Mouse (Mus musculus): ENCODE data around the gene Gdf2. TPM values are rescaled to one million over a fixed set of nuclear protein-coding genes. Genes with fewer than 3 reads are reported as not detected.

Gdf2 gene
- polyA plus RNA-seq, 1 experiment from 2014 or later, result not detected

DNA sequence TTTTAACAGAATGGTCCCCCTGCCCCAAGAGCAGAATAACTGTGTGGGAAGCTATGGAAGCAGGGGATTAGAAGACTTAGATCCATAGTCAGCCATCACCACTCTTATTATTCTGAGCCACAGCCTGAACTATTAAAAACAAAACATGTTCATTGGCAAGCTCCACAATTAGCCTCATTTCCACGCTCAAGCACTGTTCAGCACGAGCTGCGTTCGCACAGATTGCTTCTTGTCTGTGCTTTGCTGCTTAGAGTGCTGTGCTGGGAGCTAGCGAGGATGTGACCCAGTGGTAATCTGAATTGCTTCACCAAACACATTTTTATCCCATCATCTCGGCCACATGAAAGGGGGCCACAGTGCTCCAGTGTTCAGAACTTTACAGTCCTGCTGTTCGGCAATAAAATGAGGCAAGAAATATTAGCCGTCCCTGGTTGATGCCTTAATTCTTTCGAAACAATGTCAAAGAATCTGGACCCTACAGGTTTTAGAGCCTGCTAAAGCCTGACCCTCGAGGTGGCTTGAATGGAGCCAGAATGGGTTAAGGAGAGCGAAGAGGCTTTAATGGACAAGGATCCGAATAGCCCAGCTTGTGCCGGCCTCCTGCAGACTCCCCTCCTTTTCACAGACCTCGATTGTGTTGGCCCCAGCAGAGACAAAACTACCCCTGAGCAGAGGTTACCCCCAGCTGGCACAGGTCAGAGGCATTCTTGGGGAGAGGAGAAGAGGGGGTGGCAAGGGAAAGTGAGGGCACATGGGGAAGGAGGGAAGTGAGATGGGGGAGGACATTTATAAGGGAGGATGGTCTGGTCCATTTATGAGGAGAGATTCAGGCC is 19.9 kb upstream of the Gdf2 start:
- Histone ChIP-seq H3K36me3 (ENCODE audit: control insufficient read depth, insufficient read depth, low read length) (no peaks in the 10 kb centered on the region), H3K9me3 (ENCODE audit: control insufficient read depth, low read length) (no peaks in the 10 kb centered on the region), H3K9ac (replicated peaks; ENCODE audit: low read length) (no peak overlapping the region), H3K4me1 (ENCODE audit: control insufficient read depth, insufficient read depth, low read length) (peaks cover 10% of the 10 kb centered on the region), H3K27ac (replicated peaks; ENCODE audit: low read depth, low read length) (no peak overlapping the region), H3K4me2 (ENCODE audit: low read length) (no peak overlapping the region), H3K4me3 (replicated peaks; ENCODE audit: low read depth, low read length) (no peak overlapping the region), H3K27me3 (ENCODE audit: control insufficient read depth, insufficient read depth, low read length) (peaks cover 35% of the 10 kb centered on the region)
- WGBS, result 10% methylated on average over 14 of the region's 14 CpGs
- ATAC-seq (ENCODE audit: low FRiP score, low TSS enrichment) (no peak), DNase-seq (peak; percentile 58)

DNA sequence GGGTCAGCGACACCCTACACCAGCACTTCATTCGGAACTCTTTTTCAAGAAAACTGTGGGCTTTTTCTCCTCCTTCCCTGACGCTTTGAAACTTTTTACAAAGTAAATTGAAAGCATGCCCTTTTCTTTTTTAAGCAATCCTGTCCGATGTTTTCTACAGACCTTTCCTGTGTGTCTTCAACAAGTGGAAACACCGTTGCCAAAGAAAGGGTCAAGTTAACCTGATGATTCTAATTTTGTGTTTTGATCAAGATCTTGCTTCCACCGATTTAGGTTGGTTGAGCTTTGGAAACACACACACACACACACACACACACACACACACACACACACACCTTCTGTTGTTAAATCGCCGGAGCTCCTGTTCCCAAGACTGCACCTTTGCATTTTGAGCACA is 18.1 kb upstream of the Gdf2 start:
- H3K4me2 ChIP-seq (ENCODE audit: low read length), result peak overlapping the region; percentile 98
- no peaks in the 10 kb centered on the region for H3K9me3 ChIP-seq (ENCODE audit: control insufficient read depth, low read length)
- peaks cover 10% of the 10 kb centered on the region for H3K4me1 ChIP-seq (ENCODE audit: control insufficient read depth, insufficient read depth, low read length)
- H3K27me3 ChIP-seq (ENCODE audit: control insufficient read depth, insufficient read depth, low read length), result peaks cover 35% of the 10 kb centered on the region
- no peaks in the 10 kb centered on the region for H3K36me3 ChIP-seq (ENCODE audit: control insufficient read depth, insufficient read depth, low read length)
- peak overlapping the region; percentile 57 for H3K4me3 ChIP-seq (replicated peaks; ENCODE audit: low read depth, low read length)
- 12% methylated on average over 8 of the region's 8 CpGs for WGBS
- peak overlapping the region; percentile 49; the same call in 1 of the 2 replicates for H3K9ac ChIP-seq (replicated peaks; ENCODE audit: low read length)
- no peak overlapping the region for H3K27ac ChIP-seq (replicated peaks; ENCODE audit: low read depth, low read length)
- DNase-seq, result no peak
- no peak for ATAC-seq (ENCODE audit: low FRiP score, low TSS enrichment)

DNA sequence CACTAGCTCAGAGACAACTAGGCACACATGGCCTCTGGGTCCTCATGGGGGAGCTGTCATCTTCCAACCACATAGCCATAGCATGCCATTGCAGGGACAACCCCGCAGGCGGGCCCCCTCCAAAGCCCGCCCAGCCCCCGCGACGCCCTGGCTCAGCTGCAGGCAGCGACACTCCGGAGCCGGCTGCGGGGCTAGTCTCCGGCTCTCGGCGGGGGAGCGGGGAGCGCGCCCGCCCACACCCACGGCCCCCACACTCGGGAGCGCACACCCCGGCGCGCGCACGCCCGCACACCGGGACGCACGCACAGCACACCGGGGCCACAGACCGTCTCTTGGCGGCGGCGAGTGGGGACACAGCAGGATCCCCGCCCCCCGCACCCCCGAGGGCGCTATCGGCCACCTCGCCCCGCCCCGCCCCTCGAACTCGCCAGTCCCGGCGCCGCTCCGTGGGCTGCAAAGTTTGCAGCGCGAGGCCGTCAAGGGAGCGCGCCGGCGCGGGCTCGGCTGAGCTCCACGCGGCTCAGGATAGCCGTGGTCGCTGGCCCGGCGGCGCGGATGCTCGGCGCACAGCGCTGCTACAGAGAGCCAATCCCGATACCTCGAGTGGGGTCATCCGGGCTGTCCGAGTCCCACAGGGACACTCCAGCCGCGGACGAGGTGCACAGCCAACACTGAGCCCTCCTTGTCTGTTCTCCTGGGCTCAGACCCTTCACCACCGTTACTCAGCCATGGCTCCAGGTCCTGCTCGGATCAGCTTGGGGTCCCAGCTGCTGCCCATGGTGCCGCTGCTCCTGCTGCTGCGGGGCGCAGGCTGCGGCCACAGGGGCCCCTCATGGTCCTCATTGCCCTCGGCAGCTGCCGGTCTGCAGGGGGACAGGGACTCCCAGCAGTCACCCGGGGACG is 17.4 kb upstream of the Gdf2 start, which contains the start of gene Gdf10:
Gene Gdf10, plus strand, starts transcription at position 420 of the 903 bp plus-strand sequence.
- Histone ChIP-seq H3K27me3 (ENCODE audit: control insufficient read depth, insufficient read depth, low read length) (peaks cover 32% of the 10 kb centered on the region), H3K36me3 (ENCODE audit: control insufficient read depth, insufficient read depth, low read length) (no peaks in the 10 kb centered on the region), H3K9me3 (ENCODE audit: control insufficient read depth, low read length) (no peaks in the 10 kb centered on the region), H3K4me2 (ENCODE audit: low read length) (peak within 1 kb of the TSS; percentile 98), H3K4me3 (replicated peaks; ENCODE audit: low read depth, low read length) (peak within 1 kb of the TSS; percentile 57), H3K9ac (replicated peaks; ENCODE audit: low read length) (peak within 1 kb of the TSS; percentile 49), H3K4me1 (ENCODE audit: control insufficient read depth, insufficient read depth, low read length) (peaks cover 10% of the 10 kb centered on the region), H3K27ac (replicated peaks; ENCODE audit: low read depth, low read length) (no peak within 1 kb of the TSS)
- DNase-seq, result peak; percentile 76
- WGBS, result under 1% methylated on average over 83 of the region's 85 CpGs
- peak; percentile 66 for ATAC-seq (ENCODE audit: low FRiP score, low TSS enrichment)

DNA sequence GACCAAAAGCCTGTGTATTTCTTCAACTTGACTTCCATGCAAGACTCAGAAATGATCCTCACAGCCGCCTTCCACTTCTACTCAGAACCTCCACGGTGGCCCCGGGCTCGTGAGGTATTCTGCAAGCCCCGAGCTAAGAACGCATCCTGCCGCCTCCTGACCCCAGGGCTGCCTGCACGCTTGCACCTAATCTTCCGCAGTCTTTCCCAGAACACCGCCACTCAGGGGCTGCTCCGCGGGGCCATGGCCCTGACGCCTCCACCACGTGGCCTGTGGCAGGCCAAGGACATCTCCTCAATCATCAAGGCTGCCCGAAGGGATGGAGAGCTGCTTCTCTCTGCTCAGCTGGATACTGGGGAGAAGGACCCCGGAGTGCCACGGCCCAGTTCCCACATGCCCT is 9.0 kb upstream of the Gdf2 start:
- no peaks in the 10 kb centered on the region for H3K4me1 ChIP-seq (ENCODE audit: control insufficient read depth, insufficient read depth, low read length)
- DNase-seq, result no peak
- whole genome bisulfite sequencing, result 69% methylated on average over 17 of the region's 17 CpGs
- no peak for ATAC-seq (ENCODE audit: low FRiP score, low TSS enrichment)
- H3K4me2 ChIP-seq (ENCODE audit: low read length), result no peak overlapping the region
- no peak overlapping the region for H3K4me3 ChIP-seq (replicated peaks; ENCODE audit: low read depth, low read length)
- no peaks in the 10 kb centered on the region for H3K36me3 ChIP-seq (ENCODE audit: control insufficient read depth, insufficient read depth, low read length)
- no peak overlapping the region for H3K9ac ChIP-seq (replicated peaks; ENCODE audit: low read length)
- no peaks in the 10 kb centered on the region for H3K9me3 ChIP-seq (ENCODE audit: control insufficient read depth, low read length)
- H3K27me3 ChIP-seq (ENCODE audit: control insufficient read depth, insufficient read depth, low read length), result no peaks in the 10 kb centered on the region
- no peak overlapping the region for H3K27ac ChIP-seq (replicated peaks; ENCODE audit: low read depth, low read length)

DNA sequence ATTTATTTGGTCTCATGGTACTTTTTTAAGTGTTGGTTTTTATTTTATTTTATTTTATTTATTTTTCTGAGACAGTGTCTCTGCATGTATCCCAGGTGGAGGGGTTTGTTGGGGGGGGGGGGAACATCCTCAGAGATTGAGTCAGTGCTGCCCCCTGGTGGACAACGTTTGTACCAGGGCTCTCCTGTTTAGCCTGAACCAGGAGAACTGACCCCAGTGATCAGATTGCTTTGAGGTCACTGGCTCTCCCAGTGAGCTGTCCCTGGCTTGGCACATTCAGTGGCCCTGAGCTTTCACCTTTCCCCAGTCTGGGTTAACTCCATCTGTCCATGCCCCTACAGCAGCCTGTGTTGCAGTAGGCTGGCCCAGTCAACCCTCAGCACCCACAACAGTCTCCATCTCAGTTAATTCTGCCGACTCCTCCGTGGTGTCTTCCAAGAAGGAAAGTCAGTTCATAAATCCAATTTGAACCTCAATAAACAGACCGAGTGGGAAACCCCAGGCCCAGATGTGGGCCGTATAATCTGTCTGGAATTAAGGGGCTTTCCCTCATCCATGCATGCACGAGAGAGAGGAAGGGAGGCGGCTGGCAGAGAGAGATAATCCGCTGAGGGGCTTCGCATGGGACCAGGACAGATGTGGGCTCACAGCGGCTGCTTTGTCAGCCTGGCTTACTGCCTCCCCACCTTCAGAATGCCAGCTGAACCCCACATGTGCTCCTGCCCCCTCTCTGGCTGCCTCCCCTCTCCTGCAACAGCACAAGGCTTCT is 7.7 kb upstream of the Gdf2 start:
- no peaks in the 10 kb centered on the region for H3K9me3 ChIP-seq (ENCODE audit: control insufficient read depth, low read length)
- WGBS, result 57% methylated on average over 10 of the region's 10 CpGs
- no peaks in the 10 kb centered on the region for H3K36me3 ChIP-seq (ENCODE audit: control insufficient read depth, insufficient read depth, low read length)
- 0 out of 2 replicates have a peak overlapping the region, but pooled peaks have one; percentile 13 for H3K27ac ChIP-seq (replicated peaks; ENCODE audit: low read depth, low read length)
- ATAC-seq (ENCODE audit: low FRiP score, low TSS enrichment) (peak; percentile 27; the same call in 1 of the 2 replicates), DNase-seq (peak; percentile 73)
- H3K27me3 ChIP-seq (ENCODE audit: control insufficient read depth, insufficient read depth, low read length), result no peaks in the 10 kb centered on the region
- no peaks in the 10 kb centered on the region for H3K4me1 ChIP-seq (ENCODE audit: control insufficient read depth, insufficient read depth, low read length)
- no peak overlapping the region for H3K4me3 ChIP-seq (replicated peaks; ENCODE audit: low read depth, low read length)
- H3K9ac ChIP-seq (replicated peaks; ENCODE audit: low read length), result no peak overlapping the region
- H3K4me2 ChIP-seq (ENCODE audit: low read length), result no peak overlapping the region

DNA sequence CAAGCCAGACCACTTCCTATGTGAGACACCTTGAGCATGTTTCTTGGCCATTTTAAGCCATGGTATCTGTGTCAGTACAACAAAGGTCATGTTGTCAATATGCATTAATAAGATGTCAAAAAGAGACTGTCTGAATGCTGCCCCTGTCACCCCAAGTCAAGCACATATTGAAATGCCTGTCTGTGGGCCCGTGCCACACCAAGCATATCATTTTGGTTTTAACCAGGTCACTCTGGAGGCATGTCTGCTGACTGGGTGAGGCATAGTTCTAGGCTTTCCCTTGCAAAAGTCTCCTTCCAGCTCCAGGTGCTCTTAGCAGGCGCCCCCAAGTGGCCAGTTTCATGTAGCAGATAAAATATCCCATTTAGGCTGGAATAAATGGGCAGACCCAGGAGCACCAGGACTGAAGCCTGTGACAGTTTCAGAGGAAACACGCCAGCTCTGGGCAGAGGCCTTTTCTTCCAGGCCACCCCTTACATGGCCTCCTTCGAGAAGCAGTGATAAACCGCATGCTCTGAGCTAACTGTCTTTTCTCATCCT is 7.0 kb upstream of the Gdf2 start:
- no peaks in the 10 kb centered on the region for H3K9me3 ChIP-seq (ENCODE audit: control insufficient read depth, low read length)
- no peak overlapping the region for H3K4me3 ChIP-seq (replicated peaks; ENCODE audit: low read depth, low read length)
- no peaks in the 10 kb centered on the region for H3K27me3 ChIP-seq (ENCODE audit: control insufficient read depth, insufficient read depth, low read length)
- H3K36me3 ChIP-seq (ENCODE audit: control insufficient read depth, insufficient read depth, low read length), result no peaks in the 10 kb centered on the region
- no peak overlapping the region for H3K9ac ChIP-seq (replicated peaks; ENCODE audit: low read length)
- H3K27ac ChIP-seq (replicated peaks; ENCODE audit: low read depth, low read length), result 0 out of 2 replicates have a peak overlapping the region, but pooled peaks have one; percentile 13
- DNase-seq (peak; percentile 79), ATAC-seq (ENCODE audit: low FRiP score, low TSS enrichment) (no peak)
- no peaks in the 10 kb centered on the region for H3K4me1 ChIP-seq (ENCODE audit: control insufficient read depth, insufficient read depth, low read length)
- 40% methylated on average over 5 of the region's 5 CpGs for WGBS
- H3K4me2 ChIP-seq (ENCODE audit: low read length), result no peak overlapping the region

DNA sequence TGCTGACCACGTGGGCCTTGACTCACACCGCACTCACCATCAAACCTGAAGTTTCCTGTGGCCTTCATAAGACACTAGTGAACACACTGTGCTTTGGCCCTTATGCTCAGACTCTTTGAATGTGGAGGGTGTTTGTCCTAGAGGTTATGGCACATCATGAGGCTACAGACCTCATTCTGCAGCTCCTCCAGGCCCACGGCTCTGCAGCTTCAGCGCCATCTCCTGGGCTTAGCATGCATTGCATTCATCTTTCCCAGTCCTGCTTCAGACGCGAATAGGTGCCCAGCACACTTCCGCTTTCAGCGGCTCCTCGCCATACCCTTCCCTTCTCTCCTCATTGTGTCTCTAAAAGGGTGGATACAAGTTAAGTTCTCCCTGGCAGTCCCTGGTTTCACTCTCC is 1.7 kb upstream of the Gdf2 start:
- Histone ChIP-seq H3K4me1 (ENCODE audit: control insufficient read depth, insufficient read depth, low read length) (no peaks in the 10 kb centered on the region), H3K4me3 (replicated peaks; ENCODE audit: low read depth, low read length) (no peak overlapping the region), H3K27me3 (ENCODE audit: control insufficient read depth, insufficient read depth, low read length) (no peaks in the 10 kb centered on the region), H3K9ac (replicated peaks; ENCODE audit: low read length) (no peak overlapping the region), H3K27ac (replicated peaks; ENCODE audit: low read depth, low read length) (no peak overlapping the region), H3K36me3 (ENCODE audit: control insufficient read depth, insufficient read depth, low read length) (no peaks in the 10 kb centered on the region), H3K4me2 (ENCODE audit: low read length) (peak overlapping the region; percentile 30), H3K9me3 (ENCODE audit: control insufficient read depth, low read length) (no peaks in the 10 kb centered on the region)
- DNase-seq (peak; percentile 83), ATAC-seq (ENCODE audit: low FRiP score, low TSS enrichment) (no peak)
- 30% methylated on average over 9 of the region's 9 CpGs for WGBS

DNA sequence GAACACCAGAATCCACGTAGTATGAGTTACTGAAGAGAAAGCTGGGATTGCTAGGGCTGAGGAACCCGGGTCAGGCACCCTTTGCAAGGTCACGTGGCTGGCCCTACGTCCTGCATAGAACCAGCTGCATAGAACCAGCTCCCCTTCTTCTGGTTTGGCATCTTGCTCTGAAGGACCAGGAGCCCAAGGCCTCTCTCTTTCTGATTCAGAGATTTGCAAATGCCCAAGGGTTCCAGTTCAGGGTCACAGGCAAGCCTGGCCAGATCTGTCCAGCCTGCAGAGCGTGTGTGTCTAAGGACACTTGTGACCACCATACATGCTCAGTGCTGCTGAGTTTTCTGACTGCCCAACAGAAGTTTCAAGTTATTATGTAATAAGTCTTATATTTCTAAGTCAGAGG is 1.4 kb downstream of the Gdf2 start:
- Histone ChIP-seq H3K9ac (replicated peaks; ENCODE audit: low read length) (no peak overlapping the region), H3K4me2 (ENCODE audit: low read length) (no peak overlapping the region), H3K4me1 (ENCODE audit: control insufficient read depth, insufficient read depth, low read length) (no peaks in the 10 kb centered on the region), H3K4me3 (replicated peaks; ENCODE audit: low read depth, low read length) (no peak overlapping the region), H3K36me3 (ENCODE audit: control insufficient read depth, insufficient read depth, low read length) (no peaks in the 10 kb centered on the region), H3K27me3 (ENCODE audit: control insufficient read depth, insufficient read depth, low read length) (no peaks in the 10 kb centered on the region), H3K27ac (replicated peaks; ENCODE audit: low read depth, low read length) (no peak overlapping the region), H3K9me3 (ENCODE audit: control insufficient read depth, low read length) (no peaks in the 10 kb centered on the region)
- DNase-seq, result no peak
- WGBS, result 88% methylated on average over 5 of the region's 5 CpGs
- no peak for ATAC-seq (ENCODE audit: low FRiP score, low TSS enrichment)
